Mouse (Mus musculus) right cerebral cortex, postnatal 14 days (tissue): Measurements from ENCODE around the gene Cftr.

Experiments used
- DNase-seq: peaks from one replicate; pipeline ENCODE4 v3.0.0; 2022

Gene Cftr

GRCm38 (mm10) chr6:18170311-18170922 lies at the start of gene Cftr:
Cftr (plus strand) TSS chr6:18170687.
- DNase-seq, result peak; percentile 26

GRCm38 (mm10) chr6:18127206-18127983 lies 43.1 kb upstream of the Cftr start:
- DNase-seq, result no peak

- DNase-seq, result no peak
Observed at GRCm38 (mm10) chr6:18128059-18128458, 42.4 kb upstream of the Cftr start.

DNA sequence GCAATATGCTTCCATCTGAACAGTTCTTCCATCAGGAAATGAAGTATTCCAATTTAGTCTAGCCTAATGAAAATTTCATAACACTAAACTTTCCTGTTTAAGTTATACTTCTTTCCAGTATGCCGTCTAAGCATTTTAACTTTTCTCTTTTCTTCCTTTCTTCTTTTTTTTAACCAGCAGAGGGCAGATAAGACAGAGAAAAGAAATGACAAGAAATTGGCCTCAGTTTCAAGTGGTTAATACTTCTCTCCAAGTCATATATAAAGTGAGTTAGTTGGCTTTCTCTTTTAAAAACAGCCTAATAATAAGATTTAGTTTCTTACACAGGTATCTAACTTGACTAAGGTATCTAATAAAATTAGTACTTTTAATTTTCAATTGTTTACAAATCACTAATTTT lies 35.2 kb upstream of the Cftr start:
- no peak for DNase-seq

DNA sequence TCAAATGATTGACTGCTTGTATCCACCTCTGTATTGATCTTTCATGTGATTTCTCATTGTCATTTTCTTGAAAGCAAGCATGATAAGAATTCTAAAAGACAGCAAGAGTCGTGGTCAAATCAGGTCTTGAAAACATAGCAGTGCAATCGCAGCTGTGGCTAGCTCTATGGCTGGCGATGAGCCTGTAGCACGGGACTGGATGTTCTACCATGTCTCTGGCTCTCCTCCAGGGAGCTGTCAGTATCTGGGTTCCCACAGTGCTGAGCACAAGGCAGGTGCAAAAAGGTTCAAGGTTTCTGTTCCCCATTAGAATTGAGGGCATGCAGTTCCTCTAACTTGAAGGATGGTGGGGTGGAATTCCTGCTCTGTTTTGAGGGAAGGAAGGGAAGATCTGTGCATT lies 17.5 kb upstream of the Cftr start:
- no peak for DNase-seq

DNA sequence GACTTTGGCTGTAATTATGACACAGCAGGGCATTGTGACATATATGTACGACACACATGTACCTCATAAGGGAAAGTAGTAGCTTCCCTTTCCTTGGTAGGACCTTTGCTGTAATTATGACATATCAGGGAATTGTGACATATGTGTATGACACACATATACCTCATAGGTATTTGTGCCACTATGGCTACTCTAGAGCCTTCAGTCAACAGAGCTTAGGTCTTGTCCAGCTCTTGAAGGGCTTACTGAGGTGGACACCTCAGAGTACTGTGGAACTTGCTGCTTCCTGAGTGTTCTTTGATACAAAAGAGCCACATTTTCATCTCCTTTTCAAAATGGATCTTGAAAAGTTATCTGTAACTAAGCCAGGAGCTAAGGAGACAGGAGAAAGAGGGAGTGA lies 869 bp upstream of the Cftr start:
- DNase-seq, result no peak

GRCm38 (mm10) chr6:18171614-18172013 lies 1.1 kb downstream of the Cftr start:
- peak; percentile 26 for DNase-seq

- no peak for DNase-seq
Observed at GRCm38 (mm10) chr6:18177509-18177908, 7.0 kb downstream of the Cftr start.

DNA sequence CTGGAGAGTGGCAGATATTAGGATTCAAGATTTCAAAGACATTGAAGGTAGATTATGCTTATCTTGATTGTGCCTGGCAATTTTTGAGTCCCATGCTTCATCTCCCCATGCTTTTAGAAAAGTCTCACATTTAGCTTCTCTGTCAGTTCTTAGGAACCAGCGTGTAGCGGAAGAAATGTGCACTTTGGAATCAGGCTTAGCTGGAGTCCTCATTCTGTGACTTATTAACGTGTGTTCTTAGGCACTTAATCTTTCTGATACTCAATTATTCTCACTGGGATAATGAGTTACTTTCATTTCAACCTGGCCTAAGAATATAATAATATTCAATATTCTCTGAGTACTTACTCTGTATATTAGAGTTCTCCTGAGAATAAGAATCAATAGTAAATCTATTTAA lies 10.2 kb downstream of the Cftr start:
- DNase-seq, result no peak

DNA sequence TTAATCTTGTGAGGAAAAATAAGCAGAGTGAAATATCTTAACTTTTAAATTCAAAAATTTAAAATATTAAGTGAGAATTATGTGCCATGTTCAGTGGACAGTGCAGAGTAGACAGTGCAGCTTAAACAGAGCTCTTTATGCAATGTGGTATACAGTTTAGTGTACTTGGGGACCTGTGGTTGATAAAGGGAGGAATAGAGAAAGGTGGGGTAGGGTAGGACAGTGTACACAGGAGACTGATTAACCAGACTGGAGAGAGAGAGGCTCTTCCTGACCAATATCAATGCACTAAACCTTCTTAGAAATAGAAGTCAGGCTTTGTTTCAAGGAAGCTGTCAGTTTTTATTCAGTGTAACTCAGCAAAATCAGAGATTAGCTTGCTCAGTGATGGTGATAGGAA lies 12.4 kb downstream of the Cftr start:
- DNase-seq, result no peak

- no peak for DNase-seq
Observed at GRCm38 (mm10) chr6:18220691-18221090, 50.2 kb downstream of the Cftr start.

- DNase-seq, result no peak
Observed at GRCm38 (mm10) chr6:18223206-18223605, 52.7 kb downstream of the Cftr start.

- DNase-seq, result no peak
Observed at GRCm38 (mm10) chr6:18225157-18225556, 54.7 kb downstream of the Cftr start.

- DNase-seq, result no peak
Observed at GRCm38 (mm10) chr6:18246495-18246894, 76.0 kb downstream of the Cftr start.

DNA sequence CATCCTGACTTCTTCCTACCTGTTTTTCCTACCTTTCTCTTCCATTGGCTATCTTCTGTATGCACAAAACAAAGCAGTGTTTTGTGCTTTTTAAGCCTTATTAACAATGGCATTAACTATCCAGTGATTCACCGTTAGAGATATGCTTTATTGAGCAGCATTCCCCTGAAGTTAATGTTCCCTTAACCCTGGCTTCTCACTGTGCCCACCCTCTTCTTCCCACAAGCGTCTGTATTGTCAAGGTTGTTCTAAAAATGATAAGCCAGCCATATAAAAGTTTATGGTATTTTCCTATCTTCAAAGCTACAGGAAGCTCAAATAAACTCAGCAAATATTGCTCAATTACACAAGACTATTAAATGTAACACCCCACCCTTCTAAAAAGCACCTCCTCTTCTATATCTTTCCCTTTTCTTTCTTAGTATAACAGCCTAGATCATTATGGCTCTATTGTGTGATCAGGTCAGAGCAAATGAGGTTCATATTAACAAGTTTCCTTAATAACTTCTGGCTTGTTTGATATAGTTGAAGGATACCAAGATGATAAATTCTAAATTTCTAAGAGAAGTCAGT lies 77.5 kb downstream of the Cftr start:
- no peak for DNase-seq

DNA sequence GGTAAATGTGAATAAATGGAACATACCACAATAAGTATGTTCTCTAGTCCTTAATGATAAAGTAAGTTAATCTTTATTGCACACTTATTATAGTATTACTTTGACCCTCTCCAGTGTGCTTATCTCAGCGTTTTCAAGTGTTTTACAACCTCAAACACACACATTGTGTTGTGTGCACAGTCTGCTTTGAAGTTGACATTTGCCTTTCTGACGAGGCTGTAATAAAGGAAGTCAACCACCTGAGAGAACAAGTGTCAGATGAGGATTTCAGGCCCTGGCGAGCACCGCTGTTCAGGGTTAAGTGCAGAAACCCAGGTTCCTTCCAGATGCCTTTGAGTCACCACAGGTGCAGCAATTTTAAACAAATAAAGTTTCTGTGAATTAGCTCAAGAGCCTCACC lies 78.0 kb downstream of the Cftr start:
- DNase-seq, result no peak

- no peak for DNase-seq
Observed at GRCm38 (mm10) chr6:18254586-18254985, 84.1 kb downstream of the Cftr start.

- no peak for DNase-seq
Observed at GRCm38 (mm10) chr6:18270983-18271382, 100.5 kb downstream of the Cftr start.

DNA sequence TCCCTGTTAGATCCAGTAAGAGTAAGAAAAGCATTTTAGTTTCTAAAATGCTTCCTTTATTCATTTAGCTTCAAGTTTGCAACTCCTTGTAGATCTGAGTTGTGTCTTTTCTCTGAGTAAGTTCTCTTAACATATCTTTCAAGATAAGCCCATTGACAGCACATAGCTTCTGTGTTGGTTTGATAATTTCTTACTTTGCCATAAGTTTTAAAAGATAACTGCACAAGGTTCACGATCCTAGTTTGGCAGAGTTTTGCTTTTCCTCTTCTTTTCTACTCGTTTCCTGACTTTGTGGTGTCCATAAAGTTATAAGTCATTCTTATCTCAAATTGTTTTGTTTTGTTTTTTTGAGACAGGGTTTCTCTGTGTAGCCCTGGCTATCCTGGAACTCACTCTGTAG lies 130.3 kb downstream of the Cftr start:
- no peak for DNase-seq

GRCm38 (mm10) chr6:18302105-18302504 lies 131.6 kb downstream of the Cftr start:
- DNase-seq, result no peak

- DNase-seq, result no peak
Observed at GRCm38 (mm10) chr6:18303228-18303627, 132.7 kb downstream of the Cftr start.

DNA sequence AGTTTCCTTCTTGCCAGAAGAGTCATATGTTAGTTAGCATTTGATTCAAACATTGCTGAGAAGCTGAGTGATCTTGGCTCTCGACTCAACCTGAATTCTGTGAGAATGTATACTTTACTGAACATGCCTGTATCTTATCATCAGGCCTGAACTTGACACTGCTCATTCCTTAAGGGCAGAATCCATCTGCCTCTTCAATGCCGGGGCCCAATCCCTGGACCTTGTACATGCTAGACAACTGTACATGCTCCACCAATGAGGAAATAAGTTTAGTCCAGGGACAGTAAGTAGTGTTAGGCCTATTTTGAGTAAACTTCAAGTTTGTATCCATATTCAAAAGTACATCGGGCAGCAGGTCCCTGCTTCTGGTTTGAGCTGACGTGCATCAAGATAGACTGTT lies 134.6 kb downstream of the Cftr start:
- no peak for DNase-seq

DNA sequence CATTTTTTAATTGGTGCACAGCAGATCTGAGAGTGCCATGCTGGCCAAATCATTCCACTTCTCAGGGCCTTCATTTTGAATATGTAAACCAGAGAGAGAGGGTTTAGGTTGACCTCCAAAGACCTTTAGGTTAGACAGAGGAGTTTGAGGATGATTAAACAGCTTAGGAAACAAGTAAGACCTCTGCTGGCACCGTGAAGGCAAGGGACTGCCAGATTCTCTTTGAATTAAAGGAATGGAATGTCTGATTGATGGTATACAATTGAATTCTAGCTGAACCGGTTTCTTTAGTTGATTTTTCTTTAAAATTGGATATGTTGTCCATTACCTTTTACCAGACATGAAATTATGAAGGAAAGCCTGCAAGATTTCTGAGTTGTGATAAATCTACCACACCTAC lies 140.5 kb downstream of the Cftr start:
- DNase-seq, result no peak

GRCm38 (mm10) chr6:18314365-18314943 lies 144.0 kb downstream of the Cftr start:
- no peak for DNase-seq
